Mouse (Mus musculus) forebrain, embryonic 10.5 days (tissue): Measurements from ENCODE around the gene Spaca3. TPM values are rescaled to one million over a fixed set of nuclear protein-coding genes. Genes with fewer than 3 reads are reported as not detected.

Source experiments
- DNase-seq: peaks from one replicate; pipeline ENCODE4 v3.0.0-alpha.2; 2017; ENCODE audit warnings: low spot score; ENCODE audit errors: extremely low spot score
- H3K27ac ChIP-seq: fragments of 300-500 bp; sonication (generic); 2 replicates; pipeline ENCODE4 v1.5.1; 2016; ENCODE audit warnings: mild to moderate bottlenecking
- H3K27me3 ChIP-seq: fragments of 300-500 bp; sonication (generic); 2 replicates; pipeline ENCODE4 v1.6.1; 2016; ENCODE audit warnings: mild to moderate bottlenecking; ENCODE audit not compliant: poor library complexity, severe bottlenecking
- H3K36me3 ChIP-seq: fragments of 300-500 bp; sonication (generic); replicated peaks from 2 replicates; pipeline ENCODE4 v1.6.1; 2016; ENCODE audit warnings: mild to moderate bottlenecking, moderate library complexity
- H3K4me1 ChIP-seq: fragments of 300-500 bp; sonication (generic); 2 replicates; pipeline ENCODE4 v1.6.1; 2016
- H3K4me3 ChIP-seq: fragments of 300-500 bp; sonication (generic); 2 replicates; pipeline ENCODE4 v1.5.1; 2016; ENCODE audit warnings: mild to moderate bottlenecking, moderate library complexity
- H3K9me3 ChIP-seq: fragments of 300-500 bp; sonication (generic); 2 replicates; pipeline ENCODE4 v1.6.1; 2016; ENCODE audit warnings: mild to moderate bottlenecking, moderate library complexity
- WGBS: fragments of 180-500 bp; shearing (Covaris S2); methylation state at CpG from one replicate; pipeline ENCODE4 v1.1.7; 2016; 5-methylcytosine and 5-hydroxymethylcytosine counted together
- polyA plus RNA-seq: library from polyadenylated mRNA; unstranded; fragments of >200 nt; fragmentation: Nextera tagmentation; extraction: Ambion mirVana; gene quantifications from 2 replicates; pipeline ENCODE4 v1.2.1, GENCODE M21; 2016

The Spaca3 gene
- polyA plus RNA-seq, 1 experiment from 2014 or later = not detected

DNA sequence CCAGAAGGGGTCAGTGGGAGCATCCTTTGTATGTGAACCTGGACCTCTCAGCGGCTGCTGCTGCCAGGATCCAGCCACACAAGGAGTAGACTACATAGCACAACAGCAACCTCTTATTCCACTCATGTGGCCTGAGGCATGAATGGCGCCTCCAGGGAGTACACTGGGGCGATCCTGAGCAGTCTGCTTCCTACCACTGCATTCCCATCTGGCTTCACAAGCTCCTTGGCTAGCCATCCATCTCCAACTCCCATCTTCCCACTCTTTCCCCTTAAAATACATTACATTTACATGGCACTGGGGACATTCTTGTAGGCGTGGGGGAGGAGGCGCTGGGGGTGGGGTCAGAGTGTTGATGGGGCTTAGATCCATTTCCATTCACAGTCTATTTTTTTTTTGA lies 54.6 kb downstream of the Spaca3 start:
- H3K36me3 ChIP-seq = no peaks in the 10 kb centered on the region
- DNase-seq = no peak
- no peaks in the 10 kb centered on the region for H3K9me3 ChIP-seq
- H3K4me1 ChIP-seq = peaks cover 5% of the 10 kb centered on the region; the same call in 1 of the 2 replicates
- H3K27ac ChIP-seq = no peak overlapping the region
- WGBS = 85% methylated on average over 5 of the region's 5 CpGs
- H3K4me3 ChIP-seq = no peak overlapping the region
- H3K27me3 ChIP-seq = no peaks in the 10 kb centered on the region

DNA sequence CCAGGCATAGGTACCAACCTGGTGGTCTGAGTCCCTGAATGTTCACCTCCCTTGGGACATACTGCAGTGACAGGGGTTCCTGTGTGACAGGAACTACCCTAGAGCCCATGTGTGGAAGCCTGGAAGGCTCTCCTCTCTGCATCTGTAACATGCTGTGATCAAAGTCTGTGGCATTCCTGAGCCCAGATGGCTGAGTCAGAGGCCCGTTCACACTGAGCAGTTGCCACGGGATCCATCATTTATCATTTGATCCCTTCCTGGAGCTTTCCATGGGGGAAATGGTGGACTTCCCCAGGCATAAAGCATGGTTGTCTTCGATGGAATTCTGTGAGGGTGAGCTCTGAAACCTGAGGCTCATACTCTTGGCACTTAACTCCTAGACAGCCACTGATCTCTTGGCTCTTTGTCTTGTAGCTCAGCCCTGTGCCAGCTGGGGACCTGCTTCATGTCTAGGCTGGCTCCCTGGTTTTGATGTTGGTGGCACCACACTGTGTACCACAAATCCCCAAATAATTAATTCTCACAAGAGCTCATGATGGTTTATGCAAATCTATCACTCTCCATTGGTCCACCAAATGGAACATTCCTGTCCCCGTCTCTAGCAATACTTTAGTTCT lies 55.4 kb downstream of the Spaca3 start:
- peaks cover 5% of the 10 kb centered on the region; the same call in 1 of the 2 replicates for H3K4me1 ChIP-seq
- H3K27ac ChIP-seq = no peak overlapping the region
- DNase-seq = no peak
- 55% methylated on average over 4 of the region's 4 CpGs for WGBS
- H3K9me3 ChIP-seq = no peaks in the 10 kb centered on the region
- H3K4me3 ChIP-seq = no peak overlapping the region
- H3K36me3 ChIP-seq = no peaks in the 10 kb centered on the region
- no peaks in the 10 kb centered on the region for H3K27me3 ChIP-seq

Other genes starting within 250 kb of the Spaca3 start
- gene Myo1d, start 78.3 kb upstream of the Spaca3 start, polyA plus RNA-seq = 2.0 and 2.3 TPM in 2 replicates
- 92.0 and 95.6 TPM in 2 replicates for gene Tmem98, start 48.2 kb upstream of the Spaca3 start, polyA plus RNA-seq